Mouse (Mus musculus): ENCODE data around the gene Jag2.

The Jag2 gene

DNA sequence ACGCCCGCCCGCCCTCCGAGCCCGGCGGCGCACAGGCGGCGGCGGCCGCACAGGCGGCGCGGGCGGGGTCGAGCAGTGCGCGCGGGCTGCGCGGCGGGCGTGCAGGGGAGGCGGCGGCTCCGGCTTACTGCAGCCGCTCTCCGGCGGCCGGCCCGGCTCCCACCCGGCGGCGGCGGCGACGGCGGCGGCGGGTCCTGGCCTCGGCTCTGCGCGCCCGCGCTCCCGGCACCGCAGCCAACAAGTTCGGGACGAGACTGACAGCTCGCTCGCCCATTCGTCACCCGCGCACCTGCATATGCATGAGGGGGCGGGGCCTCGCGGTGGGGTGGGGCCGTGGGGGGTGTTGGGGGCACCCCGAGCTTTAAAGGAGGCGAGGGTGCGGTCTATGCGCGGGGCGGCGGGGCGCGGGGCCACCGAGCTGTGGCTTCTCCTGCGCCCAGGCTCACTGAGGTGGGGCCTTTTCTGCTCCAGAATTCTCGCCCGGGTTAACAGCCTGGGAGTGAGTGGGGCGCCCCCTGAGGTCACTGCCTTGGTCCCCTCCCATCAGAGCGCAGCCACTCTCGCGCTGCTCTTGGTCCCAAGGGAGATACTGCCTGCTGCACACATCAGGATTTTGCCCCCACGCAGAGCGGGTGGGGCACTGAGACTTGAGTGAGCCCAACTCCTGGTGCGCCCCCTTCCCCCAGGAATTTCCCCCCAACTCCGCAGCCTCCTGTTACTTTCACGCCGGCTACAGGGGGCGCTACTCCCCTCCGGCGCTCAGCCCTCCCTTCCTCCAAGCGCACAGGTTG, at the start of gene Jag2:
TSS of gene Jag2 (minus strand) at position 215 of the 791 bp plus-strand sequence.
- in situ Hi-C loops (cut with MboI; ENCODE audit: unreplicated experiment in 2 of 2): loop anchor here in 1 of 2 experiments (10.0 kb wide), 1 partner anchor 185 kb away; no protein-coding TSS in a partner anchor

- in situ Hi-C loops (cut with MboI; ENCODE audit: unreplicated experiment in 2 of 2): no loop called here
Observed at GRCm38 (mm10) chr12:112977156-112977555, 47.6 kb upstream of the Jag2 start.

DNA sequence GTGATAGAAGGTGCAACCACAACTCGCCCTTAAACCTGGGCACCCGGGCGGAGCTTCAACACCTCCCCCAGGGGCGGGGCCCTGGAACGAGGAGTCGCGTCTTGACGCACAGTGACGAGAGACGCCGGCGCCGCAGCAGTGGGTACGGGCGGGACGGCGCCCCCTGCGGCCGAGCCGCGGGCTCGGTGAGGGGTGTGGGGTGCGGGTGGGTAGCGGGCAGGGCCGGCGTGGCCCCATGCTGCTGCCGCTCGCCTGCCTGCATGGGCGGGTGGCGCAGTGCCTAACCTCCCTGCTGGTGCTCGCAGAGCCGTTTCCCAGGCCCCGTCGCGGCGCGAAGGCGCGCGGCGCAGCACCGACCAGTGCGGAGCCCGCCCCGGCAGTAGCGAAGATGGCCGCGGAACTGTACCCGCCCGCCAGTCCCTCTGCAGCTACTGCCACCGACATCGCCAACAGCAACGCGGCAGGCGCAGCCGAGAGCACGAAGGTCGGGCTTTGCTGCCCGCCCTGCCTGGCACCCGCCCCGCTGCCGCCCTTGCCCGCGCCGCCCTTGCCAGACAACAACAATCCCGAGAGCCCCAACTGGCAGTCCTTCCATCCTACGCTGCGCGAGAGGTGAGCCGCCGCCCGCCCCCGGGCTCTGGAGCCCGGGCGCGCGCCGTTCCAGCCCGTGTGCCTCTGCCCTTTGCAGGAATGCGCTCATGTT, 46.9 kb upstream of the Jag2 start, which contains the start of gene Btbd6:
TSS of gene Btbd6 (plus strand) at position 112 of the 703 bp plus-strand sequence.
- in situ Hi-C loops (cut with MboI; ENCODE audit: unreplicated experiment in 2 of 2): no loop called here

- in situ Hi-C loops (cut with MboI; ENCODE audit: unreplicated experiment in 2 of 2): no loop called here
Observed at GRCm38 (mm10) chr12:112974736-112975135, 45.2 kb upstream of the Jag2 start.

- in situ Hi-C loops (cut with MboI; ENCODE audit: unreplicated experiment in 2 of 2): no loop called here
Observed at GRCm38 (mm10) chr12:112969616-112970015, 40.0 kb upstream of the Jag2 start.

DNA sequence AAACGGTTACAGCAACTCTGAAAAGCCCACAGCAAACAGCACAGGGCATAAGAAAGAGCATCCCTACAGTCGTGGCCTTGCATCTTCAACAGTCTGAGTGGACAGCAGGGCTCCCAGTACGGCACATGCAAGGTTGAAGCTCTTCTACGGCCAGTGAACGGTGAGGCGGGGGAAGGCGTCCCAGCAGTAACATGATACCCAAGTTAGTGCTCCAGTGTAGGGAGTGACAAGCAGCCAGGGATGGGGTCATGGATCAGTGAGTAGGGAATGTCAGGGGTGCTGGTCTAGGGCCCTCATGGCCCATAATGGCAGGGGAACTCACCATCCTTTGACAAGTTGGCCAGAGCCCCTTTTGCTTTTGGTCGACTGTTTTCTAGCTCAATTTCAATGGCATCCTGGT, 39.4 kb upstream of the Jag2 start:
- in situ Hi-C loops (cut with MboI; ENCODE audit: unreplicated experiment in 2 of 2): no loop called here

- in situ Hi-C loops (cut with MboI; ENCODE audit: unreplicated experiment in 2 of 2): no loop called here
Observed at GRCm38 (mm10) chr12:112965783-112966182, 36.2 kb upstream of the Jag2 start.

DNA sequence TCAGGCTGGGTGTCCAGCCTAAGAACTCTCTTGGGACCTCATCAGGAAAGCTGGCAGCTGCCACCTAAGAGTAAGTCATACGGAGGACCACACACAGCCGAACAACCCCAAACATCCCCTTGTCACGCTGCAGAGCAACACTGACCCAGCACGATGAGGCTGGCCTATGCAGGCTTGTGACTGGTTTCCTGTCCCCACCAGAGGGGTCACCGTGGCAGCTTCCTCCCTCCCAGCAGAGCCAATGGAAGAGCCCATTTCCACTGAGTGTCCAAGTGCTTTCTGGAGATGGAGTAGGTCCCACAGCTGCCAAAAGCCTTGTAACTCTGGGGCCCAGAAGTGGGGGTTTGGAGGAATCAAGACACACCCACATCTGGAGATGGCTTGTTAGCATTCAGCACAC, 32.3 kb upstream of the Jag2 start:
- in situ Hi-C loops (cut with MboI; ENCODE audit: unreplicated experiment in 2 of 2): no loop called here

GRCm38 (mm10) chr12:112961428-112961827, 31.9 kb upstream of the Jag2 start:
- in situ Hi-C loops (cut with MboI; ENCODE audit: unreplicated experiment in 2 of 2): no loop called here

- in situ Hi-C loops (cut with MboI; ENCODE audit: unreplicated experiment in 2 of 2): loop anchor here in 1 of 2 experiments (5.0 kb wide), 1 partner anchor 33 kb away; no protein-coding TSS in a partner anchor
Observed at GRCm38 (mm10) chr12:112959421-112959820, 29.8 kb upstream of the Jag2 start.

- in situ Hi-C loops (cut with MboI; ENCODE audit: unreplicated experiment in 2 of 2): loop anchor here in 1 of 2 experiments (5.0 kb wide), 1 partner anchor 34 kb away; no protein-coding TSS in a partner anchor
Observed at GRCm38 (mm10) chr12:112958303-112958702, 28.7 kb upstream of the Jag2 start.

DNA sequence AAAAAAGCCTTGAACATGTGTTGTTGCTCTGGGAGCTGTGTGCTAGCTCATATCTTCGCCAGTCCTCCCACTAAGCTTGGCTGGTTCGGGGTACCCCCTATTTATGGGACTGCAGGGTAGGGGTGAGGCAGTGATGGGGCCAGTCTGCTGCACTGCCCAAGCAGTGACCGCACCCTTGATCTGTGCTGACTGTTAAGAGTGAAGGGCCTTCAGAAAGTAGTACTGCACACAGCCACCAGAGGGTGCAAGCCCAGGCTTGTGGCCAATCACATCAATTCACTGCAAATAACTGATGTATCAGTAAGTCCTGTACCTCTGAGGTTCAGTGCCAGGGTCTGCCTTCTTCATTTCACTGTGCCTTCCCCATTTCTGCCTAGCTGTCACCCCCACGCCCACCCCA, 26.2 kb upstream of the Jag2 start:
- in situ Hi-C loops (cut with MboI; ENCODE audit: unreplicated experiment in 2 of 2): loop anchor here in 1 of 2 experiments (5.0 kb wide), 1 partner anchor 37 kb away; no protein-coding TSS in a partner anchor

DNA sequence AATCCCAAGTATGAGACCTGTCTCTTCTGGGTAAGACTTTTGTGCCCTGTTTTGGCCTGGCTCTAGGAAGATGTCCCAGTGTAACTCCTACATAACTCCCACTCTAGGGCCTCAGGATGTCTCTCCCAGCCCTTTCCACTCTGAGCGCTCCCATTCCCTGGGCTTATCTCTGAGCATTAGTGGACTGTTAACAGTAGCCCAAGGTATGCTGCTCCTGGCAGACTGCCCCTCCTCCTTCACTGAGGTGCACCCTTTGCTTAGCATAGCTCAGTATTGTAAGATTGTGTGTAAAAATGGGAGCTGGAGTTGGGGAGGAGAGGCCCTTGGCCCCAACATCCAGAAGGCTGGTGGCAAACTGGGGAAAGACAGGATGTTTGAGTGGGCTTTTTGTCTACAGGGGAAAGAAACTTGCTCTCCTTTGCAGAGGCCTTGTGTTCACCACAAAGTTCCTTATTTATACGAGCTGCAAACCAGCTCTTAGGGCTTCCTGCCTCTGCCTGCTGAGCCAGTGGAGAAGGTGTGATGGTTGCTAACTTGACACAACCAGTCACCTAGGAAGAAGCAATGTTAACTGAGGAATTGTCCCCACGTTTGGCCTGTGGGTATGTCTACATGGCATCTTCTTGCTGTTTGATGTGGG, 23.5 kb upstream of the Jag2 start:
- in situ Hi-C loops (cut with MboI; ENCODE audit: unreplicated experiment in 2 of 2): loop anchor here (5.0 kb wide), 2 partner anchors 49 to 94 kb away; partner anchors contain the start of gene Brf1 (in 1 of the 2)

GRCm38 (mm10) chr12:112952433-112952832, 22.9 kb upstream of the Jag2 start:
- in situ Hi-C loops (cut with MboI; ENCODE audit: unreplicated experiment in 2 of 2): loop anchor here (5.0 kb wide), 2 partner anchors 50 to 95 kb away; partner anchors contain the start of gene Brf1 (in 1 of the 2)

GRCm38 (mm10) chr12:112951150-112951842, 21.7 kb upstream of the Jag2 start:
- in situ Hi-C loops (cut with MboI; ENCODE audit: unreplicated experiment in 2 of 2): loop anchor here (5.0 kb wide), 2 partner anchors 51 to 96 kb away; partner anchors contain the start of gene Brf1 (in 1 of the 2)

GRCm38 (mm10) chr12:112950761-112951129, 21.2 kb upstream of the Jag2 start:
- in situ Hi-C loops (cut with MboI; ENCODE audit: unreplicated experiment in 2 of 2): loop anchor here (5.0 kb wide), 2 partner anchors 52 to 97 kb away; partner anchors contain the start of gene Brf1 (in 1 of the 2)

DNA sequence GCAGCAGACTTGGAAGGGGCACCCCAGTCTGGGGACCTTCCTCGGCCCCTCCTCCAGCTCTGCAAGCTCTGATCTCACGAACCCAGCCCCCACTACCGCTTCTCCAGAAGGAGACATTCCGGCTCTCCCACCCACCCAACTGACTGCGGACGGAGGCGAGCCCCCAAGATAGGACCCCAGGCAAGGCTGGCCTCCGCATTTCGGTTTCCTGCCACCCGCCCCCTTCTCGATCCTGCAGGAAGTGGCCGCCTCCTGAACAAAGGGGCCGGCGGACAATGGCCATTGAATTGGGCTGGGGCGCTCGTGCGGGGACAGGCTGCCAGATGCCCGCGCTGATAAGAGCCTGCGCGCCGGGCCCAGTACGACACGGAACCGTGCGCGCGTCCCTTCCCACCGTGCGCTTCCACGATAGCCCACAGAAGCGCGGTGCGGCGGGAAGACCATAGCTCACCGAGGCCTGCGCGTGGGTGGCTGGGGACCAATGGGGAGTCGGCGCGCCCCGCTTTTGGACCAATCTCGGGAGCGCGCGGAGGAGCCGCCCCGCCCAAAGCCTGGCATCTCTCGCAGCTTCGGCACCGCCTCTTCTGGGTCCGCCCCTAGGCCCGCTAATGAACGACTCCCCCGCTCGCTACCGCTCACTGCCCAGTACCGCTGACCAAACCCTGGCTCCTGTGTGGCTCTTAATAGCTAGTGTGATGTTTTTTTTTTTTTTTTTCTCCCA, 20.6 kb upstream of the Jag2 start:
- in situ Hi-C loops (cut with MboI; ENCODE audit: unreplicated experiment in 2 of 2): loop anchor here (5.0 kb wide), 2 partner anchors 52 to 97 kb away; partner anchors contain the start of gene Brf1 (in 1 of the 2)

DNA sequence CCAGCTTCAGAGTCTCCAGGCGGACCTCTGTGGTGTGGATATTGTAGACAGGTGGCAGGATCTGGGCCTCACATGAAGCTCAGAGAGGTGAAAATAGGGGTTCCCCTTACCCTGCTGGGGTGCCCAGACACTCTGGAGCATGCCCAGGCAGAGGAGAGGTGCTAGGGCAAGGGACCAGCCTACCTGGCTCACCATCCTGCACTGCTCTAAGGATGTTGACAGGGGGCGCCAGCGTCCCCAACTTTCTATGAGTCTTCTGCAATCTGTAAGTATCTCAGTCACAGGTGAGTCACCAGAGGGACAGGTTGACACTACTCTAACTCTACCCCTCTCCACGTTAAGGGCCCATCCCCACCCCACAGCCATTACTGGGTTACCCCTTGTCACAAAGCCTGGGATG, 17.7 kb upstream of the Jag2 start:
- in situ Hi-C loops (cut with MboI; ENCODE audit: unreplicated experiment in 2 of 2): no loop called here

- in situ Hi-C loops (cut with MboI; ENCODE audit: unreplicated experiment in 2 of 2): loop anchor here in 1 of 2 experiments (5.0 kb wide), 1 partner anchor 66 kb away; no protein-coding TSS in a partner anchor
Observed at GRCm38 (mm10) chr12:112943669-112944068, 14.1 kb upstream of the Jag2 start.

All from v-Abl transformed pro-B cells (cell line).